Mouse (Mus musculus): ENCODE measurements at regions not wholly inside any gene's neighbourhood (a gene's known extent, or its start where the extent isn't known, plus 50 kb on each side); places are given as distances from the start of the nearest gene placed in this dataset.

DNA sequence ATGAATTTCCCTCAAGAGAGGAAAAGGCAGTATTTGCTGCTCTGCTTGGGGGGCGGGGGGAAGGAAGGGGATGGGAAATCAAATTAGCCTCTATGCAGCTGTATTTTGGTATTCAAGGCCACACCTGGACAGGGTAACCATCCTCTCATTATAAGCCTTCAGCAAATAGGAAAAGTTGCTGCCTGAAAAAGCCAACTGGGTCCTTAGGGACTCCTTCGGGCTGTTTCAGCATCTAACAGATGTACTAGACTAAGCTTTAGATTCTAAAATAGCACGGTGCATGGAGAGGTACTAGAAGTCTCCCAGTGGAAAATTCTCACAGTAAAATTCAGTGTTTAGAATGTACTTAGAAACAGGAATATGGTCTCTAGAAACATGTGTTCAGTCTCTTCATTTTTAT is 183.1 kb downstream of the Gm13691 start:
- DNase-seq (ENCODE audit: extremely low spot score, low spot score) = no peak

DNA sequence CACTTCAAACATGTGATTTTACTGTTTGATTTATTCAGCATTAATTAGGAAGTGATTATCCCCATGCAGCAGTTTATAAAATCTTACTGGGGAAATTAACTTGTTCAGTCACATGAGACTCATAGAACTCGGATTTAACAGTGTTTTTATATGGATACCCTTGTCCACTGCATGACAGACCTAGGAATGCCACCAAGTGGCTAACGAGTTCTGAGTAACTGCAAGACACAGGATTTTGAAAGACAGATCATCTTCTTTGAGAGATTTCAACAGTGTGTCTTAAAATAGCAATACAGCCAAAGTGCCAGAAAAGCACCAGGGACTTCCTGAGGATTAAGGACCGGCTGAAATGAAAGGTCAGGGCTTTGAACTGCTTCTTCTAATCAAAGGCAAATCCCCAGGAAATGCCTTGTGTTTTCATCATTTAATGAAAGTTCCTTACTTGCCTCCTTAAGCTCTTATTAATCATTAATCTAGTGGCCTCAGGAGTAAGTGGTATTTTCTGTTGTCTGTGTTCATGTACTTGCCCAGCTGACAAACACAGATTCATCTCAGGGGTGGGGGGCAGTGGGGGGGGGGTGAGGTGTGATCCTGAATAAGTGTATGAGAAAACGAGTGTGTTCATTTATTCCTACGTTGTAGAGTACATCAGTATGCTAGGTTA is 193.4 kb downstream of the Gm13691 start:
- DNase-seq (ENCODE audit: extremely low spot score, low spot score) = no peak

DNA sequence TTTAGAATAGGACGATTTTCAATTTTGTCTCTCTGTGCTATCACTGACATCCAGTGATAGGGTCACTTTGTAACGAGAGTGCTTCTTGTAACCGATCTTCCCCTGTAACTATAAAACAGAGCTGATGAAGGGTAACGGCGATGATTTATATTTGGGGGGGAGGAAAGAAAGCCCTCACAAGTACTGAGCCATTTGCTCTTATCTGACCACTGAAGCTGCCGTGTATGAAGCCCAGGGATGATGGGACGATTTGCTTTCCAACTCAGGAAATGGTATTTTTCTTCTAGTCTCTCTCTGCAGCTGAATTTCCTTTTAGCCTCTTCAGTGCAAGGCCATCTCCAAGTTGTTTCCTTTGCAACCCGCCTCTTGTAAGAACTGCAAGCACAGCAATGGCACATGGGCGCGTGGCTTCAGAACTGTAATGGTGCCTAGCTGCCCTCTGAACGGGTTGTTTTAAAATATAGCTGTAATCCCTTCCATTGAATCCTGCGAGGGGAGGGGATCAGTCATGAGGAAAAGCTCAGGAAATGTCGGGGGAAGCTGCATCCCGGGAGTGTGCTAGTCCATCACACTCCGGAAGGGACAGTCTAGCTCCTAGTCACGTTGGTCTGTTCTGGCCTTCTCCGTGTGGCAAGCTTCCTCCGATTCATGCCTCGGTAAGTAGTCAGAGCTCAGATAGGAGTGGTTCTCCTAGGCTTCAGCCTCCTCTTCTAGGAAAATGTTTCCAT is 194.1 kb downstream of the Gm13691 start:
- peak; percentile 12 for DNase-seq (ENCODE audit: extremely low spot score, low spot score)

DNA sequence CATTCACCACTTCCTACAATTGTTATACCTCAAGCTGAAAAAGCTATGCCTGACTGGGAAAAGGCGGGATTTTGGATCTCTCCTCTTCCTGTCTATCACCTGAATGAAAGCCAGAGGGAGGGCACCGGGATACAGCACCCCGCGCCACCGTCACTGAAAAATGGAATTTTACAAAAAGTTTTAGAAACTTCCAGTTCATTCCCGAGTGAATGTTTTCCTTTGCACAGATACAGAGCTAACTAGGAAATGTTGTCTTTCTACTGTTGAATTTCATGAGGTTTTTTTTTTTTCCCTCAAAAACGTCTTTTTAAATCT is 194.6 kb downstream of the Gm13691 start:
- DNase-seq (ENCODE audit: extremely low spot score, low spot score) = no peak

DNA sequence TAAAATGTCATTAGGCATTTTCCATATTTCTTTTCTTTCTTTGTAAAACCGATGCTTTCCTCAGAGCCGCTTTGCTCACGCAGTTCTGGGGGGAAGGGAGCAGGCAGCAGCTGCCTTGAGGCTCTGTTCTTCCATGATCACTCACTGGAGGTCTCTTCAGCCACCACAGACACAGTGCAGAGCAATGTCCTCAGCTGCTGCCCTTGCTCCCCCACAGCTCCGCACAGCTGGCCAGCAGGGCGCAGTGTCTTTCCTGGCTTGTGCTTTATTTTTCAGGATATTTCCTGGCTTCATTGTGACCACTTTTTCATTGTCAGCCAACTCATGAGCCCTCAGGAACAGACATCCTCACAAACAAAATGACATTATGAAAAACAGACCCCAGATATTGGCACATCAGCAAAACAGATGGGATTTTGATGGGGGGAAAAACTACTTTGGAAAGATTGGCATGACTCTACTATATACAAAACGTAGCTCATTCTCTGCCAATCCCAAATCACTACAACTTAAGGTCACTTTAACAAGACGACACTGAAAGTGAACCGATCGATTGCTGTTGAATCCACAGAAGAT is 195.9 kb downstream of the Gm13691 start:
- peak; percentile 22 for DNase-seq (ENCODE audit: extremely low spot score, low spot score)

DNA sequence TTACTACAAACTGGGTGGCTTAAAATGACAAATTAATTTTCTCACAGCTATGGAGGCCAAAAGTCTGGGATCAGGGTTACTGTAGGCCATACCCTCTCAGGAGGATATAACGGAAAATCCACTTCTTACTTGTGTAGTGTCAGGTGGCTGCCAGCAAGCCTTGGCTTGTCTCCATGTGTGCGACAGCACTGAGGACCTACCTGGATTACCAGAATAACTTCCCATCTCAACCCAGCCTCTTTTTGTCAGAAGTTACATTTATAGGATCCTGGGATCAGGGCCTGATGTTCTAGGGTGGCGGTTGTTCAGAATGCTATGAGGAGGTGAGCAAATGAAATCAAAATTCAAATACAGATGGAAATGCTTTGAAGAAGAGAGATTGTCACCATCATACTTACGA is 197.1 kb downstream of the Gm13691 start:
- DNase-seq (ENCODE audit: extremely low spot score, low spot score) = no peak

DNA sequence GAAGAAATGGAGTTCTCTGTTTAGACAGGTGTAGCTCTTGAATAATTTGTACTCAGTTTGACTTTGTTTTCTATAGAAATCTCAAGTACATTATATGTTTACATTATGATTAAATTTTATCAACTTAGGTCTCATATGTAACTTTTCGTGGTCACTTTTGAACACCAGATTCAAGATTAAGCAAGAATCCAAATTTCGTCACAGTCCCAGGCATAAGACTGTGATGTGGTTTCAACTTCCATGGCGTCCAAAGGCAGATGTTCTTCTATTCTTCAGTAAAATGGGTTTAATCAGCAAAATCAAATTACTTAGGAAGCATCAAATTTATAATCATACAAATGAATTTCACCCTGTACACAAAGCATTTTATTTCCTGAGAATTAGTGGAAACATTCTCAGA is 198.9 kb downstream of the Gm13691 start:
- DNase-seq (ENCODE audit: extremely low spot score, low spot score) = no peak

DNA sequence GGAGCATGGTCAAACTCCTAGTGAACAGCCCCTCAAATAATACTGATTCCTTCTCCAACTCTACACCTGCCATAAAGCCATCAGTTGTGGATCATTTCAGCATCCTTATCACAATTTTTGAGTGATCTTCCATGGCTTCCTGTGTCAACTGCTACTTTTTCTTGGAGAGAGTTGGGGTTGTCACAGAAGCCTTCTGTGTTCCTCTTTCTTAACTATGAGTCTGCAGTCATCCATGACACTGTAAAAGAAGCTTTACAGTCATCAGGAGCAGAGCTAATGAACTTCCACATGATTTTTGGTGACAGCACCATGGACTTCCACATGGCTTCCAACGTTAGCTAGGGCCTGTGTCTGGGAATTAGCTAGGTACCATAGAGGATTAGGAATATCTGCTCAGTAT is 208.1 kb downstream of the Calcrl start:
- no peak for DNase-seq (ENCODE audit: extremely low spot score, low spot score)

DNA sequence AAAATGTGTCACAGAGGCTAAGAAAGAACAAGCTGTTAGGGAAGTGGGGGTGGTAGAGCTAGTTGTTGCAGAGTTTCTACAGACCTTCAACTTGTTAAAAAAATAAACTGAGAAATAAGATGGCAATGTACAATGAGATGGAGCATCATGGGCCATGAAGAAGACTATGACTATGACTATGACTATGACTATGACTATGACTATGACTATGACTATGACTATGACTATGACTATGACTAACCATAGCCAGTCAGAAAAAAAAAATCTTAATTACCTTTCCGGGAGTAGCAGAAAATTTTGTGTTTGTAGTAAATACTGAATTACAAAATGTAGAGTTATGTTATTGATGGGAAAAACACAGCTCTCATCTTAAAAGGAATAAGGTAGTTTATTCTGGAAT is 203.2 kb downstream of the Calcrl start:
- no peak for DNase-seq (ENCODE audit: extremely low spot score, low spot score)

DNA sequence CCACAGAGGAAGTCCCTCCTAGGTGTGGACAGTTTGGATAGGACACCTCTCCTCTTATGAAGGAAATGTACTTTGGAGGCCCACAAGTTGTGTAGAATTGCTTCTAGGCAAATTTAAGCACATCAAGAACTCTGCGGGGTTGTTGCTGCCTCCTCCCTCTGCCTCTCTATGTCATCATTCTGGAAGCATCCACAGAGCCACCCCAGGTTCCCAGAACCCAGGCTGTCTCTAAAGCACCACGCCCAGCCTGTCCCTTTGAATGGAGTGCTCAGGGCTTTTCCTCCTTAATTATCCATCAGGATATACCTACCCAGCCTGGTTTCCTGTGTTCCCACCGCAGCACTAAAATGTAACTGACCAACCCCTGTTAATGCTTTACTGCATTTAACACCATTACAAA is 195.4 kb downstream of the Calcrl start:
- no peak for DNase-seq (ENCODE audit: extremely low spot score, low spot score)

DNA sequence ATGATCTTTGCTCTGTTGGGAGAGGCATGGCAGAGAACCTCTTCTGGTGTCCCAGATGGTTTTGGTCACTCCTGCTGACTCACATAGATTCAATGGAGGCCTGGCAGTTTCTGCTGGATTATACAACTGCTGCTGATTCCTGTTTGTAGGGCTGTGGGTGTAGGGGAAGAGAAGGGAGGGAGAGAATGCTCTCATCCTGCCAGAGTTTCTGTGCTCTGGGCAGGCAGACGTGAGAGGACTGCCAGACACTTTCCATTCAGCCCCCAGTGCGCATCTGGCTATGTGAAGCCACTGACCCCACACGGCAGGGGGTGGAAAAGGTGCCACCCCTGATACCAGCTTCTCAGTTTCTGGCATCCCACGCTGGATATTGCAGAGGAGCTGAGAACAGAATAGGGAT is 189.6 kb downstream of the Calcrl start:
- DNase-seq (ENCODE audit: extremely low spot score, low spot score) = no peak

DNA sequence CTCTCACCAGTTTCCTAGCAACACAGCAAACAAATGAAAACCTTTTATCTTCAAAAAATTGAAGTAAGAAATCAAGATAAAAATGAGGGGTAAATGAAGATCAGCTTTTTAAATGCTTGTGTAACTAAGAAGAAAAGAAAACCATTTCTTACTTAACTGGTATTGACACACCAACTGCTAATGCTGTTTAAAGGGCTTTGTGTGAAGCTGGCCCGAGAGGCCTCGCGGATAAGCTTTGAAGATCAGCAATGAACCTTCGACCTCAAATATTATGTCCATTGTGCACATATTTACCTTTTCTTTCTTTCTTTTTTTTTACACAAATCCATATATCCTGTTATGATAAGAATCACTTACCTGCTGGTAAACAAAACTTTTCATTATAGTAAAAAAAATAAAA is 184.0 kb downstream of the Calcrl start:
- no peak for DNase-seq (ENCODE audit: extremely low spot score, low spot score)

DNA sequence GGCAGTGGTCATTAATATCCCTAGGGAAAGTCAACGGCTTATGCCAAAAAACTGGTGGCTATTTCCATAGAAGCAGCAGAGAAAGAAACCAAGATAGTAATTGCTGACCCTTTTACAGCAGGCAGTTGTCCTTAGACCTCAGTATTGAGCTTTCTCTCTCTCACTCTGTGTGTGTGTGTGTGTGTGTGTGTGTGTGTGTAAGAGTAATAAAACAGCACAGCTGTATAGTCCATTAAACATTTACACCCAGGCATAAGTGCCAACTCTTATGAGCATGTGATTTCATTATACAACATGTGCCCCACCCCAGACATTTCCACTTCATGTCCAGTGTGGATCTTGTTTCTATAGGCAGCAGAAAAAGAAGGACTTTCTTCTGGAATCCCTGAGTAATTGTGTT is 183.2 kb downstream of the Calcrl start:
- no peak for DNase-seq (ENCODE audit: extremely low spot score, low spot score)

DNA sequence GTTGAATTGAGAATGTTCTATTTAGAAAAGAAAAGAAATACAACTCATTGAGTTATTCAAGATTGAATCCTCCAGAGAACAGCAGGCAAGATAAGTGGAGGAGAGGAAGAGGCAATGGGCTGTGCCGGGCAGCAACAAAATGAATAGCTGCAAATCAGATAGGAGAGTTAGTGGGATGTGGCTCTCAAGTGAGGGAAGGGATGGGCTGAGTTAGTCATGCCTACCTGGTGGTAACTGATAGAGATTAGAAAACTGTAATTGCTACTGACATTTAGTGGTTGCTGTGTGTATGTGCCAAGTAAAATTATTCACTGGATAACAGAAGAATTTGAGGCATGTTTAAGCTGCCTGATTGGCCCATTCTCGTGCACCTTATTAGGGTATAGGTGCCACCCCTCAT is 179.3 kb downstream of the Calcrl start:
- no peak for DNase-seq (ENCODE audit: extremely low spot score, low spot score)

DNA sequence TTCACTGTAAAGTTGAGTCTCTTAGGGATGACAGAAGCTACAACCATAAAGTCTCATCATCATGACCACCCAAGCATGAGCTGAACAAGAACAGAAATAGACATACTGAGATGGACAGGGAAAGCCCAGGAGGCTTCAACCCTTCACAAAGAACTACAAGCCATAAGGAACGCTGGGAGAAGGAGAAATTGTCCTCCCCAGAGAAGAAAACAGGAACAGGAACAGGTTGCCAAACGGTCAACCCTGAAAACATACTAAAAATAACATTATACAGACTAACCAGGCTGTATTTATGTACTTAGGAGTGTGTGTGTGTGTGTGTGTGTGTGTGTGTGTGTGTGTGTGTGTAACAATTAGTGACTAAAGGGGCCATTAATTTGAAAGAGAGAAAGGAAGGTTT is 178.6 kb downstream of the Calcrl start:
- no peak for DNase-seq (ENCODE audit: extremely low spot score, low spot score)

DNA sequence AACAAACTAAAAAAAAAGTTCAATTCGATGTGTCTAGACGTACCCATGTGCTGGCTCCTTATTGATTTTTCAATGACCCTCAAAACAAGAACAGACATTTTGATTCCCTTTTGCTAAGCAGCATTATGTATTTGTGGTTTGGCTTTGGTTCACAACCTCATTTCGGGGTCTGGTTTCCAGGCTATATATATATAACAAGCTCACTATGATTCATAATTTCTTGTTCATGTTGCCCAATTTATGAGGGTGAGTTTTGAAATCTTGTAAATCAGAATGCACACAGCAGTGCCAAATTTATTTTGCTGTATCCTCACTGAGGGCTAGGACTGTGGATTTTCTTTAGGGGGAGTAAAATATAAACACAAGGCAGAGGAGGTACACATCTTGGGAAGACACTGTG is 177.0 kb downstream of the Calcrl start:
- no peak for DNase-seq (ENCODE audit: extremely low spot score, low spot score)

DNA sequence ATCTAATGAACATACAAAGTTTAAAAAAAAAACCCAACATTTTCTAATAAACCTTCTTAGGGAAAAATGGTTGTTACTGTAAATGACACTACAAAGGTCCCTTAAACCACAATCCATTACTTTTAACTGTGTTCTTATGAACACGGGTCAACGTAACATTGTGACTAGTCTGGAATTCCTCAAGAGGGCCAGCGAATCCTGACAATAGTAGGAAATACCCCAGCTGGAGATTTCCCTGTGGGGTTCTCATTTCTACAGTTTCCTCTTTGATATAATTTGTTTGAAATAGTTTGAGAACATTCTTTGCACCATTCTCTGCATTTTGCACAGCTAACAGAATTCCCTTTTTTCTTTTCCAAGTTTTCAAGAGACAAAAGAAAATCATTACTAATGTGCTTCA is 175.3 kb downstream of the Calcrl start:
- no peak for DNase-seq (ENCODE audit: extremely low spot score, low spot score)

DNA sequence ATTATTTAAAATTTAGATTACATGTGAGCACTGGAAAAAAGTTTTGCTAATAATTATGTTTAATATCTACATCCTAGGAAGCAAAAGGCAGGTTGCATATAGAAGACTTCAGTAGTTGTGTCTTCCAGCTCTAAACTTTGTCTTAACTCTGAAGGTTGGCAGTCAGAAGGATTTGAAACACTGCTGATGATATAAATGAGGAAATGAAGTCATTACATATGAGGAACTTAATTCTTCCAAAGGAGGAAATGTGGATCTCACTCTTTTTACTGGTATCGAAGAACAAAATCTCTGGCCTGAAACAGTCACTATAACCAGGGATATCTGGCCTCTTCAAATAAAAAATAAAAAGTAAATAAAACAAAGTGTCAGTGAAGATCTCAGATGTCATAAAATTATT is 173.1 kb downstream of the Calcrl start:
- no peak for DNase-seq (ENCODE audit: extremely low spot score, low spot score)

DNA sequence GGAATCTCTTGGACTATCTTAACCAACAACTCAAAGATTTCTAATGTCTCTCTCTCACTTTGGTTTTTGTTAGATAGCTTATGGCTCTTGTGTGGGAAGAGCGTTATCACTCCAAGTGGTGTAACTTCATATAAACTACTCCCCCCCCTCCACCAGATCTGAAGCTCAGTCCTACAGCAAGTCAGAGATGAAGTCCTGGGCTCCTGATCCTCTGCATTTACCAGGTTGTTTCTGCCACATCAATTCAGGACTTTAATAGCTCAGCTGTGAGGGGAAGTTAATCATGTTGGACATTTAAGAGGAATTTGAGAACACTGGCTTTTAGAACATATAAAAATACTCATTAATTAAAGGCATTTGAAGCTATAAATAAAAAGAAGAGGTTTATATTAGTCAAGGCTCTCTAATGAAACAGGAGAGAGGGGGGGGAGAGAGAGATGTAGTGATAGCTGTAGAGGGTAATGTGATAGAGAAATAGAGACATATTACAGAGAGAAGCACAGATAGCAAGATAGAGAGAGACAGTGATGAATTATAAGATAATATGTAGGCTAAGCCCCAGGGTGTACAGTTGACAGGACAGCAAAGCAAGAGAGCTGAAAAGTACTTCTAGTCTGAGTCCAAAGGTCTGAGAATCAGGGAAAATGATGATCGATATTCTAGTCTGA is 166.7 kb downstream of the Calcrl start:
- no peak for DNase-seq (ENCODE audit: extremely low spot score, low spot score)

DNA sequence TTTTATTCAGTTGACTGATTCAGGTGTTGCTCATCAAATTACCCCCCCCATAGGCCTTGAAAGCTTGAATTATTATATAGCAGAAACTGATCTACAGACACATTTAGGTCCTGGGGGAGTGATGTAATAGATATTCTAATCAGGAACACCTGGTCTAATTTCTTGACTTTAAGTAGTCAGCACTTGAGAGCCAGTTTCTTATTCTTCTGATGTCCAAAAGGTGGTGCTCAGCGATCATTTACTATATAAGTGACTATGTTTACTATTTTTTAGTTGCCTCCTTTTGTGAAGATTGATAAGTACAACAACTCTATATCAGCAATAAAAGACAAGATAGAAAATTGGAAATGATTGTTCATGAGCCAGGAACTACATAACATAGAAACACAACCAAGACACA is 166.0 kb downstream of the Calcrl start:
- DNase-seq (ENCODE audit: extremely low spot score, low spot score) = no peak

DNA sequence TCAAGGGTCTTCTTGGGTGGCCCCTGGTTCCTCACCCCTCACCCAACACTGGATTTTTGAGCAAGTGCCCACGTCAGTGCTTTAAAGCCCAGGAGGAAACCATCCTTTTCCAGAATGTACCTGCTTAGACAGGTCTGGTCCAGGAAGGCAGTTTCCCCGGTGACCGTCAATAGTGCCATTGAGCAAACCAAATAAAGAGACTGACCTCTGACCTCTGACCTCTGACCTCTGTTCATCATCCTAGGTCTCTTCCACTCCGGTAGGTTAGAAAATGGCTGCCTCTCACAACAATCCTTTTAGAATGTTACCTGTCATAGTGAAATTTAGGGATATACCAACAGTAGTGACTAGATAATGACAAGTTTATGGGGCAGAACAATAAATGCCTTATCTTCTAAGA is 164.5 kb downstream of the Calcrl start:
- DNase-seq (ENCODE audit: extremely low spot score, low spot score) = no peak

DNA sequence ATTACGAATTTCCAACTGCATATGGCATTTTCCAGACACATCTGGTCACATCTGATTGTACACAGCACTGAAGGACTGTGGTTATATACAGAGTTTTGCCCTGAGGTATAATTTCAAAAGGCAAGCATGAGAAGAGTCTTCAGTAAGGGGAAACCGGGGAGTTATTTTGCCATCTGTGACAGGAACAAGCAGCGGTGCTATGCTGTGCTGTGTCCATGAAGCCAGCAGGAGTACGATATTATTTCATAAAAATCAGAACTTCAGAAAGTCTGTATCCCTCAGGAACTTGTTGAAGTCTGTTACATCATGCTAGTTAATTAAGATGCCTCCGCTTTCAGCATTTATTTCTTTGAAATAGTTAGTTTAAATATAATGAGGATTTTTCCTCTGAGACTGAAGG is 163.7 kb downstream of the Calcrl start:
- DNase-seq (ENCODE audit: extremely low spot score, low spot score) = no peak

DNA sequence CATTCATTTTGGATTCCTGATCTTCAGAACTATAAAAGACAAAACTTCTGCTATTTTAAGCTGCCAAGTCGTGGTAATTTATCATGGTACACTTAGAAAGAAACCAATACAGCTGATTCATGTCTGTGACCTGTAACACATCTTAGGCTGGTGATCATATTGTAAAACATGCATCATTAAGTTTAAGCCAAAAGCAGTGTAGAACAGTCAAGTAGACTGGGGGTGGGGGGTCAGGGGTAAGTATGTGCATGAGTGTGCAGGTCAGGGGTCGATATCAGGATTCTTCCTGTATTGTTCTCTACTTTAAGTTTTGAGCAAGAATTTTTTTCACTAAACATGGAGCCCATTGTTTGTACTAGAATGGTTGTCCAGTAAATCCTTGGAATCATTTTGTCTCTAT is 160.7 kb downstream of the Calcrl start:
- no peak for DNase-seq (ENCODE audit: extremely low spot score, low spot score)

Data from neural tube, embryonic 10.5 days (tissue).